Mouse (Mus musculus): ENCODE results near the gene Zcrb1.

- TF ChIP-seq TAL1 (IDR thresholded peaks at IDR 0.05; ENCODE audit: low read length) = no peak
- no peak for TF ChIP-seq GATA1 (IDR thresholded peaks at IDR 0.05; ENCODE audit: low read length)
Measured at GRCm38 (mm10) chr15:93442271-93442670, 44.1 kb upstream of the Zcrb1 start.

Data from erythroblast, embryonic 14.5 days (primary cell).